Mouse (Mus musculus) spleen, adult 2 months (tissue): ENCODE results near the gene Cacna2d3.

Experiments
- CTCF ChIP-seq: fragments of 200-500 bp; IDR thresholded peaks from 2 replicates; pipeline ENCODE4 v1.5.1; 2011; ENCODE audit warnings: mild to moderate bottlenecking, inconsistent platforms; ENCODE audit not compliant: insufficient read depth, insufficient read length, insufficient replicate concordance; ENCODE audit errors: extremely low read depth
- POLR2A ChIP-seq: fragments of 200-500 bp; IDR thresholded peaks from 2 replicates; pipeline ENCODE4 v1.6.1; 2011; ENCODE audit warnings: low read depth, low read length, inconsistent platforms

DNA sequence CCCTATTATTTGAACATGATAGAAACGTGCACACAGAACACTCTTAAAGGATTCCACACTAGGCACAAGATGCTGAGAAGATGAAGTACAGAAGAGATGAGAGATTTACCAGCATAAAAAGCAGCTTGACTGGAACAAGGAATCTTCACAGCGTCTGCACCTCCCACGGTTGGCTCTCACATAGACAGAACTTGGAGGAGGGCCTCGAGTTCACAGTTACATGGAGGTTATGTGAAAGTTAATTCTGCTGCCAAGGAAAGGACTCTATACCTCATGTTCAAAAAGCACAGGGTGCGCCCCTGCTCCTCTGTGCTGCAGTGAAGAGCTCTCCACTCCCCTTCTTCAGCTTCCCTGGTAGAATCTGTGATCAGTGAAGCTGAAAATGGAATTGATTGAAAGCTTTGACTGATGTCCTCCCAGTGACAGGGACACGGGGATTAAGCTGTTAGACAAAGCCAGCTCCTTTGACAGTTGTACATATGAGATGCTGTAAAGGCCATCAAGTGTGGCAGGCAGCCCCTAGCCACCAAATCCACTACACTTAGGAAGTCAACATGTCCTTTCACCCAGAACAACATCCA, 243.2 kb downstream of the Cacna2d3 start:
- no peak for TF ChIP-seq CTCF
- TF ChIP-seq POLR2A: no peak
